Mouse (Mus musculus): ENCODE data around the gene Pkp4.
"Not testable (repeated sequence)": the region's sequence is repeated elsewhere in the genome, so short reads cannot be mapped to it uniquely, and the experiment has no call there.

Pkp4 gene

DNA sequence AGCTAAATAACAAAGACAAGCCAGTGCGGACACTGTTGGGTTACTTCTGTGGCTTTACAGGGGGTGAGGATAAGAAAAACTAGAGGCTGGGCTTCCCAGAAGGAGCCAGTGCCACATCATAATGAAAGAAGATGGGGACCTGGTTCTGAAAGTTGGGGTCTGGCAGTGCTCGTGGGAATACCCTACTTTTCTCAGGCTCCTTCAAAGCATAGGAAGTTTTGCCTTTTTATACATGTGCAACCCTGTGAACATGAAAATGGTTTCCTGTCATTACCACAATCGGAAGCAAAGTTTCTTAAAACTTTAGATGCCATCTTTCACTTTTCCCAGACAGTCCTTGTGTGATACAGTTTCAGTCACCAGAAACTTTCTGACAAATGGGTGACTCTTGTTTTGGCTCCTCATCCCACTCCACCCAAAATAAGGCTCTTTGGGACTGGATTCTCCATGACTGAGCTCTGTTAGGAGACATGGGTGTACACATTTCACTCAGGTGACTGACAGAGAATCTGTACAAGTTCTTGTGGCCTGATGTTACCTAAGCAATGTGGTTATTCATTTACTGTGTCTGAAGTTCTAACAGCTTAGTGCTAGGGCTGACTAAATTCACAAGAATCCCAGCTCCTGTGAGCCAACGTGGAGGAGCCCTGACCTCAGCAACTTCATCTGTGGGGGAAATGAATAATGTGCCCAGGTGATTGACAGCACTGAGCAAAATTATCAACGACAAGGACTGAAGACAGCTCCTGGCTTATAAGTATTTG, 179.3 kb downstream of the Pkp4 start:
- no peak for DNase-seq (ENCODE audit: extremely low spot score)

DNA sequence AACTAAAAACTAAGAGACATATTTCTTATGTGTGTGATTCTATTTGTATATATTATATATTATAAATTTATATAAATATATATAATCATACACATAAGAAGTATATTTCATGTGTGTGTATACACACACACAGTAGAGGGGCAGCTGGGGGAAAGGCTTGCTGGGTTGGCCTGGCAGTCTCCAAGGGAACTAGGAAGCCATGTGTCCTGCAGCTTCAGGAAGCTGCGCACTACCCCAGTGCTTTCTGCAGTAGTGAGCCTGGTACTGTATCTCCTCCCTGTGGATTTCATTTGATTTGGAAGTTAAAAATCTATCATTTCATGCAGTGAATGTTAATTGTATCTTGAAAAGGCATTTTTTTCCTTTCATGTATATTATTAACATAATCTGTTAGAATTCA, 180.2 kb downstream of the Pkp4 start:
- no peak for DNase-seq (ENCODE audit: extremely low spot score)

DNA sequence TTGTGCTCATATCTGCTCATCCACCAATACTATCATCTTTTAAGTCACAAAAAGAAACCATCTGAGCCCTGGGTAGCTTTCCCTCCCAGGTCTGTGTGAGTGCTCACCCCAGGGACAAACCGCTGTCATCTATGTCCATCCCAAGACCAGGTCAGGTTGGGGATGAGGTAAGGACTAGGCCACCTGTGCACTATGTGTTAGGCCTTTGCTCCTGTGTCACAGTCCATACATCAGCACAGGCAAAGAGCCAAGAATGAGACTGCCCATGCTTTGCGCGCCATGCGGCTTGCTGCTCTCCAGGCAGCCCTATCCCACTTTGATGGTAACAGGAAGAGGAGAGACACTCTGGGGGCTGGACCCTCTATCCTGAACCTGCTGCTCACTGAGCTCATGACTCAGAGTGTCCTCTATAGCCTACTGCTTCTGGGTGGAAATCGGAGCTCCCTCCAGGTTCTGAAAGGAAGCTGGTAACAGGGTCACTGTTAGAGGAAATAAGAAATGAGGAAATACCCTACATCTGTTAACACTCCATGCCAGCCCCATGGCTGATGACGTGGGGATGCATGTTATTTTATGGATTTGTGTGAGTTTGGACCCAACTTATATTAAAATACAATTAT, 182.1 kb downstream of the Pkp4 start:
- DNase-seq (ENCODE audit: extremely low spot score) = no peak

DNA sequence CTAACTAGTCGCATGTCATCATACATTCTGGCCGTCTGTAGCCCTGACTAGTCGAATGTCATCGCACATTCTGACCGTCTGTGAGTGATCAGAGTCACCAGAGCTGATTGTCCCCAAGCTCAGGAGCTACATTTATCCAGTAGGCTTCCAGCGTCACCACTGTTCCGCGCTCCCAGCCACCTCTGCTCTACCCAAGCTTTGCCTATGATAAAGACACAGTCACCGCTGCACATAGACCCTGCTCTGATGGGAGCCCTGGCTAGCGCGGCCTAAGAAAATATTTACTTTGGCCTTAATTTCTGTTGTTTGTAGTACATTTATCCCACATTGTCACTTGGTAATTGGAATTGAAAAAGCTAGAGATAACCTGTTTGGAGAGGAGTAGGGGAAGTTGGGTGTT, 183.2 kb downstream of the Pkp4 start:
- no peak for DNase-seq (ENCODE audit: extremely low spot score)

DNA sequence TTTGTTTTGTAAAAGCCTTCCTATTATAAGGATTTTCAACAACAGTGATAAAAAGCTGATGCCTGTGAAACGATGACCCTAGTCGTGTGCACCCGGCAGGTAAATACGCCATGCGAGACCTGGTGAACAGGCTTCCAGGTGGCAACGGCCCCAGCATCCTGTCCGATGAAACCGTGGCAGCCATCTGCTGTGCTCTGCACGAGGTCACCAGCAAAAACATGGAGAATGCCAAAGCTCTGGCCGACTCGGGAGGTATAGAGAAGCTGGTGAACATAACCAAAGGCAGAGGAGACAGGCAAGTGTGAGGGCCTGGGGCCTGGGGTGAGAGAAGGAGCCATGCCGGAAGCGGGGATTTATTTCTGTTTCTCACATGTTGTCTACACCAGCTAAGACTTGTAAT, 184.0 kb downstream of the Pkp4 start:
- no peak for DNase-seq (ENCODE audit: extremely low spot score)

DNA sequence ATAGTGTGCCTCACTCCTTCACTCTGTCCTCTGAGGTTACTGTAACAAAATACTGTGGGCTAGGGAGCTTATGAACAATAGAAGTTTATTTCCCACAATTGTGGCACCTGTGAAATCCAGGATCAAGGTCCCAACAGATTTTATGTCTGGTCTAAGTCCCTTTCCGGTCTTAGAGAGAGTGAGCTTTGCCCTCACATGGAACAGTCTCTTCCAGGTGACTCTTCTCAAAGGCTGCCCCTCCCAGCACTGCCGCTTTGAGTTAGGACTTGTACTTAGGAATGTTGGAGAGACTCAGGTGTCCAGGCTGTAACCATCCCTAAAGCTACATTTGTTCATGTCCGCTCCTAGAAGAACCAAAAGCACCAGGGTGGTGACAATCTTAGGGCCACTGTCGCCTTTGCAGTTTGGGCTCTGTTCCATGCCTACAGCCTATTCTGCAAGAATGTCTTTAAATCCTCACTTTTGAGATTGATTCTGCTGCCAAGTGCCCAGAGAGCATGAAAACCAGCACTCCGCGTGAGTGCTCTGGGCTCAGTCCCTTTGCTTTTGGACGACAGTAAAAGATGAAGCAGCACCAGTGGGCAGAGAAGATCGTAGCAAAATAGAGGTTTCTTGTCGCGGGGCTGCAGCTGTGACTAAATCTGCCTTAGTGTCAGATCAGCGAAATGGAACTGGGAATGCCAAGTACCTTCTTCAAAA, 184.6 kb downstream of the Pkp4 start:
- DNase-seq (ENCODE audit: extremely low spot score) = no peak

DNA sequence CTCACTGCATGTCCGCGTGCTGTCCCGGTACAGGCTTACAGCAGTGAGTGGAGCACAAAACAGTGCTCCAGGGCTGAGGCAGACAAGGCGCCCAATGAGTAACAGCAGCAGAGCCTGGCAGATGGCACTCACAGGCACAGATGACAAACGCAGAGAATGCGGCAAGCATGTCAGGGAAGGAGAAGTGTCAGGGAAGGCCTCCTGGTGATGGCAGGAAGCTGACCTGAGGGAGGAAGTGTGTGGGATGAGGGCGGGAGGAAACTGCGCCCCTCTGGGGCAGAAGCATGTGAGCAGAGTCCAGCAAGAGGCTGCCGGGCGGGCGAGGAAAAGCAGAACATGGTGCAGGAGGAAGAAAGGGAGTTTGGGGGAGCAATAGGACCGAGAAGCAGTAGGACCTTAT, 185.8 kb downstream of the Pkp4 start:
- no peak for DNase-seq (ENCODE audit: extremely low spot score)

DNA sequence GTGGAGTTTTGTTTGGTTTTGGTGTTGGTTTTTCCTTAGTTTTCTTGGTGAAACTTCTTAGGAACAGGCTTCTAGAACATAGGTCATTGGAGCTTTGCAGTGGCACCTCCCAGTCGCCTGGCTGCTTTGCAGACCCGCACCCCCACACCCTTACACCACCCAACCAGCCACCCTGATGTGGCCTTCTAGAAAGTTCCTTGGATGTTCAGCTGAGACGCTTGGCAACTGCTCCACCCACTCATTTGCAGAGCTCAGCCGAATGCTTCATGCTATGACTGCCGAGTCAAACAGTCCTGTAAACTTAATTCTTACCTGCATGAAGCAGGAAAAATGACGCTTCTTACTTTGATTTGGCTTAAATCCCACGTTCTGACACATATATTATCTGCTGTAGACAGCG, 187.9 kb downstream of the Pkp4 start:
- DNase-seq (ENCODE audit: extremely low spot score) = no peak

DNA sequence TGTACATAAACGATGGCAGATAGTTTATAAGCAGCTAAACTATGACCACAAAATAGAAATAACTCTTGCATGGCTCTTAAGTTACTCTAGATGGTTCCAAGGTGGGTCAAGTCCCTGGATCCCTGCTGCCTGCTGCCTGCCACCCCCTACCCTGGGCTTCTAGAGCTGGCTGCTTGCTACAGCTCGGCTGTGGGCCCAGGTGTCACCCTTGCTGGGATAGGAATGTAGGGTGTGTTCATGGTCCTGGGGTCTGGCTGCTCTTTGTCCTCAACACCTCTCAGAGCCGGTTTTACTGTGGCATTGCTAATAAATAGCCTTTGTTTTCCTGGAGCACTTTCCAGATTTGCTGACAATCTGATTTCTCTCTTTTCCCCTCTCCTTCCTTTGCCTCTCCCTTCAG, 189.4 kb downstream of the Pkp4 start:
- no peak for DNase-seq (ENCODE audit: extremely low spot score)

DNA sequence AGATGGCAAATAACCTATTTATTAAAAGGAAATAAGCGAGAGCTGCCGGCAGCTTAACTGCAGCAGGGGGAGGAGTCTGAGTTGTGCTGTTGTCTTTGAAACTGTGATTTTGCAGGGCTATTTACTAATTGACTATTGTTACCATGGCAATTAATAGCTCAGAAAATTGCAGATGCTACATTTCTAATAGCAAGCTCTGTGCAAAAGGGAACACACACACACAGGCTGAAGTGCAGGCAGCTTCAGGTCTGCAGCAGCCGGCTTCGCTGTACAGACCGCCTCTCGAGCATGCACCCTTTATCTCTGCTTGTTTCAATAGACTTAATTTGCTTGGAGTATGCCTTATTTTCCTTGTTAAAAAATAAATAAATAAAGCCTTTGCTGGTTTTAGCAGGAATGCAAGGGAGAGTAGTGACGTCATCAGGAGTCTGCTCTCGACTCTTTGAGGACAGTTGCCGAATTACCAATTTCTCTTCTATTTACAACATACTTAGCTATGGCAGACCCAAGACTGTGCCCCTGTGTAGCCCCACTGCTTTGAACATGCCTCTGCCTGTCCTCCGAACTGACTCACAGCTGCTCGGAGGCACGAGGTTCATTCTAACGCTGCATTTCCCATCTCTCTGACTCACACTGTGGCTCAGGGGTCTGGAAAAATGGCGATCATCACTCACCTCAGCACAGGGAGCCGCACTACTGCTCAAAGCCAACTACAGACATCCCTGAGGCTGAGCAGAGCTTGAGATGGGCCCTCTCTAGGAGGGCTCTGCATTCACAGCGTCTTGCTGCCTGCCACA, 190.9 kb downstream of the Pkp4 start:
- no peak for DNase-seq (ENCODE audit: extremely low spot score)

DNA sequence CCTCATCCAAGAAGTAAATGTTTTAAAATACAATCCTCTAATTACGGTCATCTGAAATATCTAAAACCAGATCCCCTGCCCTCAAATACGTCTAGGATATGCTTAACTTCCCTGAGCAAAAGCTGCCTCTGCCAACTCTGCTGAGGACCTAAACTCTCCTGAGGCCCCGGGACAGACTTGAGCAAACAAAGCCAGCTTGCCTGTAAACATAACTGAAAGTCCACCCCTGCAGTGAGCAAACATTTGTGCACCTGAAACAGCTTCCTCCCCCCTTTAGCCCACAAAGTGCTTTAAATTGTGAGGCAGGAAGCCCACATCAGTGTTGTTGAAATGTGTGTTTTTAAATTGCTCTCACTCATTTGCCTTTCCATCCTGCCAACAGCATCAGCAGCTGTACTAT, 193.2 kb downstream of the Pkp4 start:
- no peak for DNase-seq (ENCODE audit: extremely low spot score)

DNA sequence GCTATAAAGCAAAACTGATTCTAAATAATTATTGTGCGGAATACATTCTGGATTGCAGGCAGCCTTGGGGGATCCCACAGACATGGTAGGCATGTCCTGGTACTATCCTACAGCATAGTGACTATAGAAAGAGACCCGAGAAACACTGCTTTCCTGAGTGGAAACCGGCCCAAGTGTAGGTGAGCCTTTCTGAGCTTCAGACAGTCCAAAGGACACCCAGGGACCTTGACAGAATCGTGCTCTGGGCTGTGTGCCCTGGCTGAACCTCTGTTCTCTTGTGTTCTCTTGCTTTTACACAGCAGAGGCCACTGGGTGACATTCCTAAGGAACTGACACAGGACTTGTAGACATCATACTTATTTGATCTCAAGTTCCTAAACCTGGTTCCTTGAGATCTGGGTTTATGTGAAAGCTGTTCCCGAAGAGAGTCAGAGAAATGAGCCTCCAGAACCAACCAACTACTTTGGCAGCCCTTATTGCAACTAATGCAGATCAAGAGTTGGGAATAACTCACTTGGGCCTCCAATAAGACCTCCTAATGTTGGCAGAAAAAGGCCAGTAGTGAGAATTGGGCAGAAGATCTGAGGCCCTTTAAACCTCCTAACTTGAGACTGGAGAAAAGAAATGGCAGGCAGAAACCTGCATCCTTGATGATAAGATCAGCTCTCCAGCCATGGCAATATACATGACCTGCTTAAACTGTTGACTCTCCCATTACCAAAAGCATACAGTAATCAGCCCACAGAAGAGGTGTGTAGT, 195.1 kb downstream of the Pkp4 start:
- DNase-seq (ENCODE audit: extremely low spot score) = no peak

DNA sequence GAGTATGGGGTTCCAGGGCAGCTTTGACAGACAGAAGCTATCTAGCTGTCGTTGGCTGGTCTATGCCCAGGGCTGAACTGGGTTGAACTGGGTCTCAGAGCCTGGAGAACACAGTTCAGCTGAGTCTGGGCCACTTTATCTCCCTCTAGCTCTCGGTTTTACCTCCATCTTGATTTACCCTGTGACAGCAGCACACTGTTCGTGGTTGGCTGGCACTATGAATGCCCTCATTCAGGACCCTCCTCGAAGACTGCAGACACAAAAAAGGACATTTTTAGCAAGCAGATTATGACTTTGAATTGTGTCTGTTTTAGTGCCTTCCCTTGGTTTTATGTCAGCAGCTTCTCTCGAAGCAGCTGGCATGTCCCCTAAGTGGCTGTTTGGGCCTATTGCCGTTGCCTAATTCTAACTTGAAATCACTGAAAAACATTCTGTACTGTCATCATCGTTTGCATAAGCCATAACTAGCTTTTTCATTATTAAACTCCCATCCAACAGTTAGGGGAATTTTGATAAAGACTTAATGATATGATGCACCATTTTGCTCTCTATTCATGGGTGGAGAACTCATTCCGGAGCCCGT, 199.2 kb downstream of the Pkp4 start:
- no peak for DNase-seq (ENCODE audit: extremely low spot score)

DNA sequence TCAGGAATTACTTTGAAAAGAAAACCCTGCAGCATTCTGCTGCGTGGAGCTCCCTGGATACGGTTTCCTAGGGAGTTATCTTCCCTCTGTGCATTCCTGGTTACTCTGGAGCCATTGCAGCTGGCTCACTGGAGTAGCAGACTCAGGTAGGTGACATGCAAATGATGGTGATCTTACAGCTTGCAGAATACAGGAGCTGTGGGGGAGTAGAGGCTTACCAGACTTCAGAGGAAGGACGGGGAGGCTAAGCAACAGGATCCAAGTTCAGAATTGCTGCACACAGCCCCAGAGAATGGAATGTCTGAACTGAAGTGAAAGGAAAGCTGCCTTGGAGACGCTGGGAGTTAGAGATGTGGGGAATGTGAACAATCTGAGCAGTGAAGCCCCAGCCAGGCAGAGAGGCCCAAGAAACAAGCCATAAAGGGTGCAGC, 200.7 kb downstream of the Pkp4 start:
- DNase-seq (ENCODE audit: extremely low spot score) = no peak

DNA sequence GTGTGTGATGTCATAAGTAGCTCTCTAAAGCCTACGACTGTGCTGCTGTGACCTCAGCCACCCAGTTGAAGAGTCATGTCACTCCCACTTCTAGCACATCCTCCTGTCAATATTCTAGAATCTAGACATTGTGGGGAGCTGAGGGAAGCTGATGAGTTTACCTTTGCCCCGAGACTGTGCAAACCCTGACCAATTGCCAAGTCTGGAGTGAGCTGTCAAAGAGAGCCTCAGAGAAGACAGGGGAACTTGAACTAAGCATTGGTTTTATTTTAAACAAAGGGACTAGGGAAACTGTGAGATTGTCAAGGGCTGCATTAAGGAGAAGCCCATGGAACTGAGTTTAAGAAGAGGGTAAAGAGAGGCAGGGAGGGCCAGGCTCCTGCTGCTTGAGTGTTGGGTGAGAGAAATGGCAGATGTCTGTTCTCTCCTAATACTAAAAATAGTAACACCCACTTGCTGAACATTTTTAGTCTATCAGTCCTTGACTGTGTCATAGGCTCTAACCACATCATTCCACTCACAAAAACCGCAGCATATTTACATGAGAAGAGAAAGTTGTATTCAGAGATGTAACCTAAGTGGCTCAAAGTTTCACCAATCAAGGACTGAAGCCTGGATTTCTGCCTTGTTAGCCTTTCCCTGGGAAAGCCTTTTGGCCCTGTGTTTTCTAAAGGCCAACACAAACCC, 203.6 kb downstream of the Pkp4 start:
- DNase-seq (ENCODE audit: extremely low spot score) = no peak

DNA sequence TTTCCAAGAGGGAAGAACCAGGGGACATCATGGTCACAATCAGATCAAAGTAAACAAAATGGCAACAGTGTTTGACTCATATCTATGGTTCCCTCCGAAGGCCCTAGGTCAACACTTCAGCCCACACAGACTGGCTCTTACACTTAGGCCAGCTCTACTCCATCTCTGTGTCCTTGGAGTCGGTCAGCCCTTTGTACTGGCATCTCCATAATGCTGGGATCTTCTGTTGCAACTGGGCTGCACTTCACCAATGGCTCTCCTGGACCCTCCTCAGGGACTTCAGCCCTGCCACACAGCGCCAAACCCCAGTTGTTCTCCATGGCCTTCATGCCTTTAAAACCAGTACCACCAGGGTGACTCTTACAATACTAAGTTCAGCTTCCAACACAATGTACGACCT, 206.5 kb downstream of the Pkp4 start:
- no peak for DNase-seq (ENCODE audit: extremely low spot score)

DNA sequence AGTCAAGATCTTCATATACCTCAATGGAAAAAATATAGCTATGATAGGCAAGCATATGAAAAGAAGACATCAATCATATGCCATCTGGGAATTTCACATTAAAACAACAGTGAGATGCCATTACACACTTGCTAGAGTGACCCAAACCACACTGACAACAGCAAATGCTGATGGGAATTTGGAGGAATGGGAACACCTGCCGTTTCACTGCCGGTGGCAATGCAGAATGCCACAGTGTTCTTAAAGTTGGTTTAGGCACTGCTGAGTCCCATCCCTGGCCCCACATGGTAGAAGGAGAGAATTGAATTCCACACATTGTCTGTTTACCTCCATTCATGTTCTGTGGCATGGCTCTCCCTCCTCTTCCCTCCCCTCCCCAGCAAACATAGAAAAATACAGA, 212.5 kb downstream of the Pkp4 start:
- no peak for DNase-seq (ENCODE audit: extremely low spot score)

DNA sequence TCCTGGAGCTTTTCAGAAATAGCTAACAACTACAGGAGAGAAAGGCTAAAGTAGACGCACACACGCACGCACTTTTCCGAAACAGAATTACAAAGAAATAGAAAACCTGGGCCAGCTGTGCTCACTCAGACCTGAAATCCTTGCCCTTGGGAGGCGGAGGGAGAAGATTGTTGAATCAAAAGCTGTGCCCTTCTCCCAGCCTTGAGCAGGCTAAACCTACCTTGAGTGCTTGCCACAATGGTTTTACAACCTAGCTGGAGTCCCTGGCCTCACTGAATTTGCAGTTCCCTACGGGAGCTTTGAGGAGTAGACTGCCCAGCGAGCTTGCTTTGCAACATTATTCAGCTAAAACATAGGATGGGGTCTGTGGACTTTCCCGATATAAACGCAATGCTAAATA, 217.4 kb downstream of the Pkp4 start:
- no peak for DNase-seq (ENCODE audit: extremely low spot score)

DNA sequence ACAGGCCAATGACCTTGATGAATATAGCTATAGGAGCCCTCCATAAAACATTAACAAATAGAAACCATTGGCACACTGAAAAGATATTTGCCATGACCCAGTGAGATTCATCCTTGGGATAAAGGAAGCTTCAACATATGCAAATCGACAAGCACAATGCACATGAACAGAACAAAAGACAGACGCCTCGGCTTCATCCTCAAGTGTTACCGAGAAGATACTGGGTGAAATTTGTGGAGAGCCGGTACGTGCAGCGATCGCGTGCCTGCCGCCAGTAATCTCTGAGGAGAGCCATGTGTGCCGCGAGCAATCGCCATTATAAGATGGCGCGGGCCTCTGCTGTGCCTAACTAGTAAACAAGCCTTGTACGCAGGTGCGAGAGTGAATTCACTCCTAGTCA, 218.2 kb downstream of the Pkp4 start:
- DNase-seq (ENCODE audit: extremely low spot score) = not testable (repeated sequence)

DNA sequence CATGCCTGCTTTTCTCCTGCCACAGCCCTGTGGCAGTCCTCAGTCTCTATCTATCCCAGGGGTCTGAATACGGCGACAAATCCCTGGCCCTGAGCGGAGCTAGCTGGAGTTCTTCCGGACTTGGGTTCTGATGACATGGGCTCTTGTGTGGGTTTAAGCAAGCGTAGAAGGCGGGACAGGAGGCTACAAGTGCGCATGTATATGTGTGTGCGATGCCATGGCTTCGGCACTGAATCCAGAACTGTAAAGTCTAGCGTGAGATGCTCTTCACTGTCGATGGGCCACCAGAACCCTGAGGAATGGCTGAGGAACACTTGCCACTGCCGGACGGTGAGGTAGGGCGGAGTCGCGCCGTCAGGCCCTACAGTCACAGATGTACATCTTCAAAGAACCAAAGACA, 222.6 kb downstream of the Pkp4 start:
- no peak for DNase-seq (ENCODE audit: extremely low spot score)

All from embryo, embryonic 9.5 days (tissue).